Mouse (Mus musculus): ENCODE data around the gene Mrpl17. TPM values are rescaled to one million over a fixed set of nuclear protein-coding genes. Genes with fewer than 3 reads are reported as not detected.

Gene Mrpl17
- polyA plus RNA-seq (2017; shearing (Covaris generic)) = 159 TPM

DNA sequence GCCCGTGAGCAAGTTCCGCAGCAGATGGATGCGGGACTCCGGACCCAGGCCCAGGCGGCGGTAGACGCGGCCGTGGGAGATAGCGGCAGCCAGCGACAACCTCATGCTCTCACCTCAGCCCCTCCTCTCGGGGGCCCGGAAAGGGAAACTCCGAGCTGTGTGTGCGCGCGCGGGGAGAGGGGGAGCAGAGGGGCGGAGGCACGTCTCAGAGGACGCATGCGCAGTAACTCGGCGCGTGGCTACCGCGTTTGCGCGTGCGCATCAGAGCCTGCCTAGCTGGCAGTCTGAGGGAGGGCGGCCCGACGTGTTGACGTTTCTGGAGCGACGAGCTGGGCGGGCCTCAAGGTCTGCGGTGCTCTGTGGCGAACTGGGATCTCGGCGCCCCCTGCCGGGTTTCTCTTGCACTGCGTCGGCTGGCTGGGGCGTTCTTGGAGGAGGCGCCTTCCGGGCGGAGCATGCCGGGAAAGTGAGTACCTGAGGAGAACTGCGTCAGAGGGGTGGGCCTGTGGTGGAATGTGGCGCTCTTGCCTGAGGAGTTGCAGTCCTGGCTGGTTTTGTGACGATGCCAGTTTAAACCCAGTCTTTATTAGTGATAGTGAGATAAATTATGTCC is at the start of gene Mrpl17:
TSS of gene Mrpl17 (minus strand) at position 223 of the 613 bp plus-strand sequence.

DNA sequence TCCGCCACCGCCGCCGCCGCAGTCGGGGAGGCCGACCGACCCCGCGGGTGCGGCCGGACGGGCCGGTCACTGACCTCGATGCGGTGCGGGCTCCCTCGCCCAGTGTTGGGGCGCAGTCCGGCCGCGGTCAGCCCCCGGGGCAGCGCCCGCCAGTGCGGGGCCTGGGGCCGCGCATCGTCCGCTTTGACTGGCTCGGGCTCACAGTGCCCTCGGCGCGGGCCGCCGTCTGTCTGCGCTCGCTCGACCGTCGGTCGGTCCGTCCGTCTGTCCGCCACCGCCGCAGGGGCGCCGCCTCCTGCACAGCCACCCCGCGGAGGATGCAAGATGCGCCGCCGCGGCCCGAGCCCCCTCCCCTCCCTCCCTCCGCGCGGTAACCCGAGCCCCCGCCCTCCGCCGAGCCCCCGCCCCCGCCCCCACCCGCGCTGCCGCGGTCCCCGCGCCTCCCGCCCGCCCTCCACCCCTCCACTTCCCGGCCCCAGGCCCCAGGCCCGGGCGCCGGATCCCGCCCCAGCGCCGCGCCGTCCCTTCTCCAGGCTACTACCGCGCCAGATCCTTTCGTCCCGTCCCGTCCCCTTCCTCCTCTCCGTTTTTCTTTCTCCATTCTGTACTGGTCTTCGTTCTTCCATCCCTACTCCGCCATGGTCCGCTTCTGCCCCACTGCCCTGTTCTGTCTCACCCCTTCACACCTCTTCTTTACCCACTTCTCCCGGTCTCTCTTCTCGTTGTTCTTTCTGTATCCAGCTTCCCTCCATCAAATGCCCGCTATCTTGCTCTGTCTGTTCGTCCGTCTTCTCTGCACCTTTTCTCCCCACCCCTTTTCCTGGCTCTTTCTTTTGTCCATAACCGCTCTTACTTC is 23.4 kb downstream of the Mrpl17 start, which contains the start of gene Dchs1:
TSS of gene Dchs1 (minus strand) at position 370 of the 856 bp plus-strand sequence.

Other genes starting within 250 kb of the Mrpl17 start
- 5.6 TPM for gene Apbb1, start 229.4 kb downstream of the Mrpl17 start, polyA plus RNA-seq (2017; shearing (Covaris generic))
- not detected for gene Hpx, start 211.0 kb downstream of the Mrpl17 start, polyA plus RNA-seq (2017; shearing (Covaris generic))
- gene Trim3, start 177.5 kb downstream of the Mrpl17 start, polyA plus RNA-seq (2017; shearing (Covaris generic)) = 2.1 TPM
- 255 TPM for gene Timm10b, start 171.0 kb downstream of the Mrpl17 start, polyA plus RNA-seq (2017; shearing (Covaris generic))
- gene Arfip2, start 170.7 kb downstream of the Mrpl17 start, polyA plus RNA-seq (2017; shearing (Covaris generic)) = 35.3 TPM
- 14.3 TPM for gene Gm45799, start 170.5 kb downstream of the Mrpl17 start, polyA plus RNA-seq (2017; shearing (Covaris generic))
- gene Dnhd1, start 160.3 kb downstream of the Mrpl17 start, polyA plus RNA-seq (2017; shearing (Covaris generic)) = 3.3 TPM
- gene Ilk, start 74.5 kb downstream of the Mrpl17 start, polyA plus RNA-seq (2017; shearing (Covaris generic)) = 244 TPM
- gene Rrp8, start 73.7 kb downstream of the Mrpl17 start, polyA plus RNA-seq (2017; shearing (Covaris generic)) = 48.8 TPM
- gene Taf10, start 66.7 kb downstream of the Mrpl17 start, polyA plus RNA-seq (2017; shearing (Covaris generic)) = 18.8 TPM
- gene Tpp1, start 58.9 kb downstream of the Mrpl17 start, polyA plus RNA-seq (2017; shearing (Covaris generic)) = 133 TPM
- gene Dchs1, start 23.4 kb downstream of the Mrpl17 start, polyA plus RNA-seq (2017; shearing (Covaris generic)) = not detected
- 252 TPM for gene Gm4070, start 142.9 kb upstream of the Mrpl17 start, polyA plus RNA-seq (2017; shearing (Covaris generic))

All from CD4-positive, CD25-positive, alpha-beta regulatory T cell, adult 9 weeks (primary cell).